Mouse (Mus musculus): ENCODE measurements around the gene Itpr2. TPM values are rescaled to one million over a fixed set of nuclear protein-coding genes. Genes with fewer than 3 reads are reported as not detected.

Gene Itpr2
- polyA plus RNA-seq, 1 experiment: 3.6 TPM

DNA sequence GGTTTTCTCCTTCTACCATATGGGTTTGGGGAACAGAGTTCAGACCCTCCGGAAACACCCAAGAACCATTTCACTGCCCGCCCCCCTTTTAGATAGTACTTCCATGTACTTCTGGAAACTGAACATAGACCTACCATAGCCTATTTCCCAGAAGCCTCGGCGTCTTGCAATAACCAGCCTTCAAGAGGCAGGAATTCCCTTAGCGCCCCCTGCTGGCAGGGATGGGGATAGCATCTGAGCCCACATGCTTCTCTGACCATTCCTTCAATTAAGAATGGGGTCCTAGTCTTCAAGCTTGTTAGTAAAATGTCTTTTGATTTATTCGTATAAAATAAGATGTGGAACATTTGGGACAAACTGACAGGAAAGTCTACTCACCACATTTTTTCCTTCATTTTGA is 96.6 kb downstream of the Itpr2 start:
- Histone ChIP-seq H3K36me3 (ENCODE audit: control insufficient read depth, insufficient read depth, low read length, poor library complexity, severe bottlenecking) (no peaks in the 10 kb centered on the region), H3K9ac (ENCODE audit: low read depth, poor library complexity, severe bottlenecking) (no peak overlapping the region), H3K4me3 (ENCODE audit: low read depth, low read length) (no peak overlapping the region), H3K27me3 (ENCODE audit: control insufficient read depth, insufficient read depth, low read length, poor library complexity, severe bottlenecking) (no peaks in the 10 kb centered on the region), H3K27ac (ENCODE audit: insufficient read depth, low read length) (no peak overlapping the region), H3K4me1 (ENCODE audit: control insufficient read depth, insufficient read depth, low read length) (no peaks in the 10 kb centered on the region), H3K9me3 (replicated peaks; ENCODE audit: control insufficient read depth, insufficient read depth, low read length, poor library complexity, severe bottlenecking) (no peaks in the 10 kb centered on the region)
- TF ChIP-seq EP300 (IDR thresholded peaks at IDR 0.05; ENCODE audit: insufficient read depth, low read depth, low read length) (no peak), POLR2A (IDR thresholded peaks at IDR 0.05; ENCODE audit: insufficient read depth, low read length) (no peak), CTCF (IDR thresholded peaks at IDR 0.05; ENCODE audit: low read depth, low read length) (peak; percentile 86)

DNA sequence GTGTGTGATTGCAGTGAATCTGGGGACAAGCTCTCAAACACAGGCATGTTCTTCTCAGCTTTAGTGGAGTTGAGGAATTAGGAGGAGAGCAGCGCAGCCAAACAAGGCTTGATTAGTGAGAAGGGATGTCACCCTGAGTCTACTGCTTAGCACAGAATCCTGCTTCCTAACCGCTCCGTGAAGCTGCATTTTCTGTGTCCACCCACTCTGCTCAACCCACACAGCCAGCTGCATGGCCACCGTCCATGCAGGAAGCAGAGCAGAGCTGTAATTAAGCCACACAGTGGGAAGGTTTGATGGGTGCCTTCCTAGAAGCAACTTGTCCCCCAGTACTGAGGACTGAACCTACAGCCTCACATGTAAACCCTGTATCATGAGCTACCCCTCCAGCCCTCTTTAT is 97.1 kb downstream of the Itpr2 start:
- H3K27ac ChIP-seq (ENCODE audit: insufficient read depth, low read length): no peak overlapping the region
- H3K36me3 ChIP-seq (ENCODE audit: control insufficient read depth, insufficient read depth, low read length, poor library complexity, severe bottlenecking): no peaks in the 10 kb centered on the region

DNA sequence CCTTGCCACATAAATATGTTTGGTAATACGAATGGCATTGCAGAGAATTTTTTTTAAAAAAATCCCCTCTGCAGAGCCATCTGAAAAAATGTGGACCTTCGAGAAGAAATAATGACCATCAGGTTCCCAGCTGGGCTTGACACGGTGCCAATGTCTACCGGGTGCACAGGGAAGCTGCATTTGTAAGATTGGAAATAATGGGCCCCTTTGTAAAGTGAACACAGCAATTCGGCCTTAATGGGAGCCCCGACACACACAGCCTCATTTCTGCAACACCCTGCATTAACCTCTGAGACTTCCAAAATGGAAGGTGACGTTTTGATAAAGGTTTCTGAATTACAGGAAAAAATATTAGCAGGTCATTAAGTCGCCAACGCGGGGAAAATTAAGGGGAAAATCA is 97.9 kb downstream of the Itpr2 start:
- no peaks in the 10 kb centered on the region for H3K4me1 ChIP-seq (ENCODE audit: control insufficient read depth, insufficient read depth, low read length)
- H3K27ac ChIP-seq (ENCODE audit: insufficient read depth, low read length): no peak overlapping the region

More for the DNA sequence above, 97.1 kb downstream of the Itpr2 start:
- TF ChIP-seq POLR2A (IDR thresholded peaks at IDR 0.05; ENCODE audit: insufficient read depth, low read length) (no peak), CTCF (IDR thresholded peaks at IDR 0.05; ENCODE audit: low read depth, low read length) (no peak), EP300 (IDR thresholded peaks at IDR 0.05; ENCODE audit: insufficient read depth, low read depth, low read length) (no peak)
- no peaks in the 10 kb centered on the region for H3K27me3 ChIP-seq (ENCODE audit: control insufficient read depth, insufficient read depth, low read length, poor library complexity, severe bottlenecking)
- no peaks in the 10 kb centered on the region for H3K4me1 ChIP-seq (ENCODE audit: control insufficient read depth, insufficient read depth, low read length)
- no peak overlapping the region for H3K4me3 ChIP-seq (ENCODE audit: low read depth, low read length)
- H3K9me3 ChIP-seq (replicated peaks; ENCODE audit: control insufficient read depth, insufficient read depth, low read length, poor library complexity, severe bottlenecking): no peaks in the 10 kb centered on the region
- no peak overlapping the region for H3K9ac ChIP-seq (ENCODE audit: low read depth, poor library complexity, severe bottlenecking)

DNA sequence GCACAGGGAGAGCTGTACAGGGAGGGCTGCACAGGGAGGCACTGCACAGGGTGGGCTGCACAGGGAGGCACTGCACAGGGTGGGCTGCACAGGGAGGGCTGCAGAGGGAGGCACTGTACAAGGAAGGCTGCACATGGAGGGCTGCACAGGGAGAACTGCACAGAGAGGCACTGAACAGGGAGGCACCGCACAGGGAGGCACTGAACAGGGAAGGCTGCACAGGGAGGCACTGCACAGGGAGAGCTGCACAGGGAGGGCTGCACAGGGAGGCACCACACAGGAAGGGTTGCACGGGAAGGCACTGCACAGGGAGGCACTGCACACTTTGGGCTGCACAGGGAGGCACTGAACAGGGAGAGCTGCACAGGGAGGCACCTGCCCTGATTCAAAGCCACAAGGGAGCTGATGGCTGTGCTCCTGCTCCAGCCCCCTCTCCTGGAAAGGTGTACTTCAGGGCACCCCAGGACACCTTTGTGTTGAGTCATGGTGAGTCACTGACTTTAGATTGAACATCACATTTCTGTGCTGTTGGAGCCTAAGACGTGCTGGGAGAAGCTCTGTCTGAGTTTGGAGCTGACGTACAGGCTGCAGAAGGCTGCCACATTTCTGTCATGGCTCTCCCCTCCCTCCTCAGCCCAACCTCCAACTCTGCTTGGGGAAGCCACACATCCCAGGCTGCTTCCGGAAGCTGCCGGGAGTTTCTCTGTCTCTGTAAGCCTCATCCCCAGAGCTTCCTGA is 98.9 kb downstream of the Itpr2 start:
- H3K27me3 ChIP-seq (ENCODE audit: control insufficient read depth, insufficient read depth, low read length, poor library complexity, severe bottlenecking): no peaks in the 10 kb centered on the region
- no peak overlapping the region for H3K27ac ChIP-seq (ENCODE audit: insufficient read depth, low read length)
- no peak for TF ChIP-seq CTCF (IDR thresholded peaks at IDR 0.05; ENCODE audit: low read depth, low read length)
- TF ChIP-seq EP300 (IDR thresholded peaks at IDR 0.05; ENCODE audit: insufficient read depth, low read depth, low read length): no peak
- TF ChIP-seq POLR2A (IDR thresholded peaks at IDR 0.05; ENCODE audit: insufficient read depth, low read length): no peak
- no peaks in the 10 kb centered on the region for H3K9me3 ChIP-seq (replicated peaks; ENCODE audit: control insufficient read depth, insufficient read depth, low read length, poor library complexity, severe bottlenecking)
- no peak overlapping the region for H3K4me3 ChIP-seq (ENCODE audit: low read depth, low read length)
- H3K36me3 ChIP-seq (ENCODE audit: control insufficient read depth, insufficient read depth, low read length, poor library complexity, severe bottlenecking): no peaks in the 10 kb centered on the region
- no peaks in the 10 kb centered on the region for H3K4me1 ChIP-seq (ENCODE audit: control insufficient read depth, insufficient read depth, low read length)
- H3K9ac ChIP-seq (ENCODE audit: low read depth, poor library complexity, severe bottlenecking): no peak overlapping the region

More for the DNA sequence above, 97.9 kb downstream of the Itpr2 start:
- TF ChIP-seq EP300 (IDR thresholded peaks at IDR 0.05; ENCODE audit: insufficient read depth, low read depth, low read length): no peak
- no peak for TF ChIP-seq POLR2A (IDR thresholded peaks at IDR 0.05; ENCODE audit: insufficient read depth, low read length)
- no peak for TF ChIP-seq CTCF (IDR thresholded peaks at IDR 0.05; ENCODE audit: low read depth, low read length)
- Histone ChIP-seq H3K4me3 (ENCODE audit: low read depth, low read length) (no peak overlapping the region), H3K27me3 (ENCODE audit: control insufficient read depth, insufficient read depth, low read length, poor library complexity, severe bottlenecking) (no peaks in the 10 kb centered on the region), H3K36me3 (ENCODE audit: control insufficient read depth, insufficient read depth, low read length, poor library complexity, severe bottlenecking) (no peaks in the 10 kb centered on the region), H3K9ac (ENCODE audit: low read depth, poor library complexity, severe bottlenecking) (no peak overlapping the region), H3K9me3 (replicated peaks; ENCODE audit: control insufficient read depth, insufficient read depth, low read length, poor library complexity, severe bottlenecking) (no peaks in the 10 kb centered on the region)

DNA sequence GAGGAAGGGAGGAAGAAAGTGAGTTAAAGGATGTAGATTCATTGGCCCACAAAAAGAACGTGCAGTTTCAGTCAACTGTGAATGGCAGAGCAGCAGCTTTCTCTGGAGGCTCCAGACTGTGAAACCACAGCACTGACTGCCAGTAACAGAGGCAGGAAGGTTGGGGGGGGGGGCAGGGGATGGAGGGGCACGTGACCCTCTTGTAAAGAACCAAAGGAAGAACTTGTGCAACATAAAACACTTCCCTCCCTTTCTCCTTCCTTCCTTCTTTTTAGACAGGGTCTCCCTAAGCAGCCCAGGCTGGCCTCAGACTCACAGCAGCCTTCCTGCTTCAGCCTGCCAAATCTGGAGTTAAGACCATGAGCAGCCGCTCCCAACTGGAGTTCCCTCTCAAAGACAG is 104.2 kb downstream of the Itpr2 start:
- TF ChIP-seq EP300 (IDR thresholded peaks at IDR 0.05; ENCODE audit: insufficient read depth, low read depth, low read length) (no peak), CTCF (IDR thresholded peaks at IDR 0.05; ENCODE audit: low read depth, low read length) (no peak), POLR2A (IDR thresholded peaks at IDR 0.05; ENCODE audit: insufficient read depth, low read length) (no peak)

DNA sequence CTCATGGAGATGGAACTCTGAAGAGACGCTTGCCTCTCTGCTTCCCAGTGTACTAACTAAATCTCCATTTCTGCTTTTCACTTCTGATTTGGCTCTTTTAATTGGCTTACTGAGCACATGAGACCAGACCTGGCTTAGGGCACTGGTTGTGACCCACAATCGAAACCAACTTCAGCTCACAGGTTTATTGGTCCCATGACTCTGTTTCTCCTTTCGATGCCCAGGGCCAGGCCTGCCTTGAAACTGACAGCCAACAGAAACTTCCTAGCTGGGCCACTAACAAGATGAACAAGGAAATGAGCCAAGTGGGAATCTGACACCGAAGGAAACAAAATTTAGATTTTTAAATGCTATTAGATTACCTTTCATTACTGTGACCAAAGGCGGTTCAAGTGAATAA is 105.8 kb downstream of the Itpr2 start:
- no peaks in the 10 kb centered on the region for H3K27me3 ChIP-seq (ENCODE audit: control insufficient read depth, insufficient read depth, low read length, poor library complexity, severe bottlenecking)

More for the DNA sequence above, 104.2 kb downstream of the Itpr2 start:
- Histone ChIP-seq H3K9ac (ENCODE audit: low read depth, poor library complexity, severe bottlenecking) (no peak overlapping the region), H3K27ac (ENCODE audit: insufficient read depth, low read length) (no peak overlapping the region), H3K9me3 (replicated peaks; ENCODE audit: control insufficient read depth, insufficient read depth, low read length, poor library complexity, severe bottlenecking) (no peaks in the 10 kb centered on the region), H3K4me3 (ENCODE audit: low read depth, low read length) (no peak overlapping the region), H3K36me3 (ENCODE audit: control insufficient read depth, insufficient read depth, low read length, poor library complexity, severe bottlenecking) (no peaks in the 10 kb centered on the region), H3K27me3 (ENCODE audit: control insufficient read depth, insufficient read depth, low read length, poor library complexity, severe bottlenecking) (no peaks in the 10 kb centered on the region), H3K4me1 (ENCODE audit: control insufficient read depth, insufficient read depth, low read length) (no peaks in the 10 kb centered on the region)

More for the DNA sequence above, 105.8 kb downstream of the Itpr2 start:
- TF ChIP-seq CTCF (IDR thresholded peaks at IDR 0.05; ENCODE audit: low read depth, low read length) (no peak), EP300 (IDR thresholded peaks at IDR 0.05; ENCODE audit: insufficient read depth, low read depth, low read length) (no peak), POLR2A (IDR thresholded peaks at IDR 0.05; ENCODE audit: insufficient read depth, low read length) (no peak)
- Histone ChIP-seq H3K4me3 (ENCODE audit: low read depth, low read length) (no peak overlapping the region), H3K27ac (ENCODE audit: insufficient read depth, low read length) (no peak overlapping the region), H3K4me1 (ENCODE audit: control insufficient read depth, insufficient read depth, low read length) (no peaks in the 10 kb centered on the region), H3K36me3 (ENCODE audit: control insufficient read depth, insufficient read depth, low read length, poor library complexity, severe bottlenecking) (no peaks in the 10 kb centered on the region), H3K9me3 (replicated peaks; ENCODE audit: control insufficient read depth, insufficient read depth, low read length, poor library complexity, severe bottlenecking) (no peaks in the 10 kb centered on the region; the same call in 1 of the 2 replicates), H3K9ac (ENCODE audit: low read depth, poor library complexity, severe bottlenecking) (no peak overlapping the region)
